Mouse (Mus musculus) CD8-positive naive resting alpha-beta T cell, adult 2 months (primary cell): ENCODE results near the gene Mfsd7a.
"Not testable (repeated sequence)": the region's sequence is repeated elsewhere in the genome, so short reads cannot be mapped to it uniquely, and the experiment has no call there.

Source experiments
- DNase-seq, 2 experiments: peaks; one replicate each; pipeline ENCODE4 v3.0.0; 2022; ENCODE audit warnings: low read depth in 2 of 2, low spot score in 2 of 2

Mfsd7a gene

GRCm38 (mm10) chr5:108448785-108449668, at the start of gene Mfsd7a:
Gene Mfsd7a, minus strand, starts transcription at chr5:108448891.
- DNase-seq, result no peak

GRCm38 (mm10) chr5:108486148-108486547, 37.5 kb upstream of the Mfsd7a start:
- DNase-seq, result not testable (repeated sequence)

GRCm38 (mm10) chr5:108485239-108485638, 36.5 kb upstream of the Mfsd7a start:
- no peak for DNase-seq

- DNase-seq, result no peak
Measured at GRCm38 (mm10) chr5:108483006-108483405, 34.3 kb upstream of the Mfsd7a start.

- DNase-seq, result no peak
Measured at GRCm38 (mm10) chr5:108475977-108476376, 27.3 kb upstream of the Mfsd7a start.

GRCm38 (mm10) chr5:108473737-108474136, 25.0 kb upstream of the Mfsd7a start:
- no peak for DNase-seq

- DNase-seq, result no peak
Measured at GRCm38 (mm10) chr5:108469617-108470016, 20.9 kb upstream of the Mfsd7a start.

- no peak for DNase-seq
Measured at GRCm38 (mm10) chr5:108466647-108467046, 18.0 kb upstream of the Mfsd7a start.

GRCm38 (mm10) chr5:108465131-108465891, 16.6 kb upstream of the Mfsd7a start:
- no peak for DNase-seq

- no peak for DNase-seq
Measured at GRCm38 (mm10) chr5:108462446-108462845, 13.8 kb upstream of the Mfsd7a start.

- DNase-seq, result peak; percentile 96 to 99
Measured at GRCm38 (mm10) chr5:108461082-108462065, 12.7 kb upstream of the Mfsd7a start, which contains the start of gene Pcgf3. Gene Pcgf3, plus strand, starts transcription at chr5:108461232.

GRCm38 (mm10) chr5:108460461-108460860, 11.8 kb upstream of the Mfsd7a start:
- no peak for DNase-seq

GRCm38 (mm10) chr5:108458706-108459105, 10.0 kb upstream of the Mfsd7a start:
- DNase-seq, result no peak

- DNase-seq, result no peak
Measured at GRCm38 (mm10) chr5:108454094-108454493, 5.4 kb upstream of the Mfsd7a start.

- no peak for DNase-seq
Measured at GRCm38 (mm10) chr5:108452422-108452821, 3.7 kb upstream of the Mfsd7a start.

GRCm38 (mm10) chr5:108451611-108452010, 2.9 kb upstream of the Mfsd7a start:
- DNase-seq, result no peak

GRCm38 (mm10) chr5:108450837-108451540, 2.3 kb upstream of the Mfsd7a start:
- no peak for DNase-seq

- no peak for DNase-seq
Measured at GRCm38 (mm10) chr5:108447857-108448256, 834 bp downstream of the Mfsd7a start.

GRCm38 (mm10) chr5:108446973-108447372, 1.7 kb downstream of the Mfsd7a start:
- DNase-seq, result no peak

- DNase-seq, result no peak
Measured at GRCm38 (mm10) chr5:108436101-108436500, 12.6 kb downstream of the Mfsd7a start.
